Mouse (Mus musculus) thymus, adult 2 months (tissue): ENCODE results near the gene Plcd3.
A peak's percentile ranks its signal among the peaks of the same experiment; 100 is the strongest.

Source experiments
- CTCF ChIP-seq: fragments of 200-500 bp; IDR thresholded peaks from 2 replicates; pipeline ENCODE4 v1.5.1; 2012; ENCODE audit warnings: mild to moderate bottlenecking, control low read depth, low read length, moderate library complexity, borderline replicate concordance; ENCODE audit not compliant: control insufficient read depth, poor library complexity, insufficient read depth; ENCODE audit errors: extremely low read depth
- POLR2A ChIP-seq: fragments of 200-500 bp; IDR thresholded peaks from 2 replicates; pipeline ENCODE4 v1.6.1; 2012; ENCODE audit warnings: mild to moderate bottlenecking, low read length, control low read depth, moderate library complexity; ENCODE audit not compliant: control insufficient read depth, poor library complexity, insufficient read depth; ENCODE audit errors: extremely low read depth

DNA sequence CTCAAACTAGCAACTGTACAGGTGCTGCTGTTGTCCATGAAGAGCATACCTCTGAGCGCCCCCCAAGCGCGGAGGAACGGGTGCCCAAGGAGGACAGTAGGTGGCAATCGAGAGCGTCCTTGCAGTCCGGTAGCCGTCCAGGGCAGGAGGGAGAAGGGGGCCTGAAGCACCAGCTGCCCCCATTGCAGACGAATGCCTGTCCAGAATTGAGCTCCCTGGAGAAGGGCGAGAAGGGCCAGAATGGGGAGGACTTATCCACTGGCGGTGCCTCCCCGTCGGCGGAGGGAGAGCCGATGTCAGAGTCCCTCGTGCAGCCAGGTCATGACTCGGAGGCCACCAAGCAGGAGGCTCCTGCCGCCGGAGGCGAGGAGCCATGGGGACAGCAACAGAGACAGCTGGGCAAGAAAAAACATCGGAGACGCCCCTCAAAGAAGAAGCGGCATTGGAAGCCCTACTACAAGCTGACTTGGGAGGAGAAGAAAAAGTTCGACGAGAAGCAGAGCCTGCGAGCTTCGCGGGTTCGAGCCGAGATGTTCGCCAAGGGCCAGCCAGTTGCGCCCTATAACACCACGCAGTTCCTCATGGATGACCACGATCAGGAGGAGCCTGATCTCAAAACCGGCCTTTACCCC is 15.6 kb upstream of the Plcd3 start:
- TF ChIP-seq POLR2A (peak; percentile 17; the same call in 1 of the 2 replicates), CTCF (peak; percentile 69; the same call in 1 of the 2 replicates)
